Mouse (Mus musculus): ENCODE measurements around the gene Gpr55. TPM values are rescaled to one million over a fixed set of nuclear protein-coding genes. Genes with fewer than 3 reads are reported as not detected.

The Gpr55 gene
- polyA plus RNA-seq, 1 experiment from 2014 or later, result not detected

DNA sequence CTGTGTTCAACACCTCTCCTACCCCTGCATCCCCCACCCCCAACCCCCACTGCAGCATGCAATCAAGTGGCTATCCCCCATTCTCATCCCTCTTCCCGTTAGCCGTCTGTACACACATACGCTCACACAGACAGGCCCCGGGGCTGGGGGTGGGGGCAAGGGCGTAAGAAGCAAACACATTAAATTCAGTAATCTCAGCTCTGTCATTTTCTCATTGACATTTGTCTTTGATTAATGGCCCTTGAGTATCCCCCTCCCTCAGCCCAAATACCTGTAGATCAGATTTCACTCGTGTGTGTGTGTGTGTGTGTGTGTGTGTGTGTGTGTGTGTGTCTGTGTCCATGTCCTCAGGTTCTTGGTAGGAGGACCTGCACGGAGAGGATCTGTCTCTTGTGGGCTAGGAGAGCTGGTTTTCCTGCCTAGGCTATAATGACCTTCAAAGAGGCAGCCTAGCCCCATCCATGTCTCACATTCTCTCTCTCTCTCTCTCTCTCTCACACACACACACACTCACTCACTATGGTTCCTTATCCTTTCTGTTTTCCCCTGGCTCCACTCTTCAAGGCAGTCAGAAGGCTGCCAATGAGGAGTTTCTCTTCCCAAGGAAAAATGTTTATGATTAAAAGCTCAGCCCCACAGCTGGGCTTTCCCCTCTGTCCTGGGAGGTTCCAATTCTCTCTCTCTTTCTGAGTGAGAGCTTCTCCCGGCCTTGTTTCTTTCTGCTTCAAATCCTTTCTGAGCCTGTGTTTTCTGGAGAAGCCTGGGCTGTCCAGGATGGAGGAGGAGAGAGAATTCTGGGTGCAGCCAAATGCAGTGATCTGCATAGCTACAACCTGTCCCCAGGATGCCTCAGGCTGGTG, 62.7 kb downstream of the Gpr55 start:
- no peak overlapping the region for H3K4me3 ChIP-seq (ENCODE audit: low read length)
- H3K4me2 ChIP-seq (replicated peaks; ENCODE audit: low read depth, low read length), result no peak overlapping the region
- 14% methylated on average over 8 of the region's 8 CpGs for WGBS
- no peaks in the 10 kb centered on the region for H3K9me3 ChIP-seq (ENCODE audit: control insufficient read depth, low read length)
- H3K9ac ChIP-seq (ENCODE audit: low read depth, low read length), result no peak overlapping the region
- H3K27ac ChIP-seq (ENCODE audit: low read depth, low read length), result peak overlapping the region; percentile 56; the same call in 1 of the 2 replicates
- H3K27me3 ChIP-seq (ENCODE audit: control insufficient read depth, insufficient read depth, low read length), result no peaks in the 10 kb centered on the region
- peaks cover 2% of the 10 kb centered on the region; the same call in 1 of the 2 replicates for H3K36me3 ChIP-seq (ENCODE audit: control insufficient read depth, insufficient read depth, low read length)
- peaks cover 67% of the 10 kb centered on the region for H3K4me1 ChIP-seq (ENCODE audit: control insufficient read depth, insufficient read depth, low read length)
- no peak for ATAC-seq (ENCODE audit: low FRiP score, low TSS enrichment)

GRCm38 (mm10) chr1:85896781-85897700, 63.8 kb downstream of the Gpr55 start:
- WGBS, result 59% methylated on average over 12 of the region's 12 CpGs
- H3K4me3 ChIP-seq (ENCODE audit: low read length), result no peak overlapping the region; the same call in 1 of the 2 replicates
- no peaks in the 10 kb centered on the region for H3K27me3 ChIP-seq (ENCODE audit: control insufficient read depth, insufficient read depth, low read length)
- peaks cover 64% of the 10 kb centered on the region for H3K4me1 ChIP-seq (ENCODE audit: control insufficient read depth, insufficient read depth, low read length)
- H3K27ac ChIP-seq (ENCODE audit: low read depth, low read length), result no peak overlapping the region
- H3K9me3 ChIP-seq (ENCODE audit: control insufficient read depth, low read length), result no peaks in the 10 kb centered on the region
- H3K4me2 ChIP-seq (replicated peaks; ENCODE audit: low read depth, low read length), result peak overlapping the region; percentile 79; the same call in 1 of the 2 replicates
- H3K36me3 ChIP-seq (ENCODE audit: control insufficient read depth, insufficient read depth, low read length), result no peaks in the 10 kb centered on the region; the same call in 1 of the 2 replicates
- no peak for ATAC-seq (ENCODE audit: low FRiP score, low TSS enrichment)
- no peak overlapping the region for H3K9ac ChIP-seq (ENCODE audit: low read depth, low read length)

DNA sequence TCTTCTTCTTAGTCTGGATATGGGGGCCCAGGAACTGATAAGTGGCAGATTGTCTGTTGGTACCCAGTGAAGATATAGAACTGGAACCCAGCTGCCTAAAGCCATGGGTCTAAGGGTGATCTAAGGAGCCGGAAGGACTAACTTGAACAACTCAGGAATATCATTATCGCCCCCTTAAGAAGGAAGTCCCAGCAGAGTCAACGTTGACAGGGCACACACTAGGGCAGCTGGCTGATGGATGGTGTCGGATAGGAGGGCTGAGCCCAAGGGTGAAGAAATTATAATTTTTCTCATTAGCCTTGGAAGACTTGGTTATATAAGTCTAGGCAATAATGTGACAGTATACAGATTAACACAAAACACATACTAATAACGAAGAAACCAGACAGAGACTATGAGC, 64.7 kb downstream of the Gpr55 start:
- Histone ChIP-seq H3K27me3 (ENCODE audit: control insufficient read depth, insufficient read depth, low read length) (no peaks in the 10 kb centered on the region), H3K9ac (ENCODE audit: low read depth, low read length) (peak overlapping the region; percentile 85; the same call in 1 of the 2 replicates), H3K27ac (ENCODE audit: low read depth, low read length) (no peak overlapping the region), H3K4me3 (ENCODE audit: low read length) (peak overlapping the region; percentile 68), H3K4me2 (replicated peaks; ENCODE audit: low read depth, low read length) (peak overlapping the region; percentile 79), H3K4me1 (ENCODE audit: control insufficient read depth, insufficient read depth, low read length) (peaks cover 55% of the 10 kb centered on the region), H3K36me3 (ENCODE audit: control insufficient read depth, insufficient read depth, low read length) (no peaks in the 10 kb centered on the region; the same call in 1 of the 2 replicates), H3K9me3 (ENCODE audit: control insufficient read depth, low read length) (no peaks in the 10 kb centered on the region)
- 77% methylated on average over 5 of the region's 5 CpGs for WGBS
- no peak for ATAC-seq (ENCODE audit: low FRiP score, low TSS enrichment)

DNA sequence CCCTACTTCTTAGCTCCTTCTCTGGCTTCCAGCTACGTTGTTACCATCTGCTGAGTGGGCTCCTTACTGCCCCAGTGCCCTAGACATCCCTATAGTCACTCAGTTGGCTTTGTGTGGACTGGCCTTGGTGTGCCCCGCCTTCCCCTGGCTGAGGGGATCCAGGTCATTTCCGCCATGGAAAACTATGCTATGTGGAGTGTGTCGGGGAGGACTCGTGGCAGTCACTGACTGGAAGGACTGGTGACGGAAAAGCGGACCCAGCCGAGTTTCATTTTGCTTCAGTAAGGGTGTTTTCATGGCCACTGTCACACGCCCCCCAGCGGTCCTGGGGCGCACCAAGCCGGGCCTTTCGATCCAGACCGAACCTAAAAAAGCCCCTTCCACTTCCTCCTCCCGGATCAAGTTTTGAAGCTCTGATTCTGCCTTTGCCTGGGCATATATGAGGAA, 65.4 kb downstream of the Gpr55 start:
- Histone ChIP-seq H3K4me1 (ENCODE audit: control insufficient read depth, insufficient read depth, low read length) (peaks cover 48% of the 10 kb centered on the region), H3K27ac (ENCODE audit: low read depth, low read length) (peak overlapping the region; percentile 87), H3K4me3 (ENCODE audit: low read length) (peak overlapping the region; percentile 68), H3K9me3 (ENCODE audit: control insufficient read depth, low read length) (no peaks in the 10 kb centered on the region), H3K27me3 (ENCODE audit: control insufficient read depth, insufficient read depth, low read length) (no peaks in the 10 kb centered on the region), H3K9ac (ENCODE audit: low read depth, low read length) (peak overlapping the region; percentile 85), H3K4me2 (replicated peaks; ENCODE audit: low read depth, low read length) (peak overlapping the region; percentile 79), H3K36me3 (ENCODE audit: control insufficient read depth, insufficient read depth, low read length) (no peaks in the 10 kb centered on the region; the same call in 1 of the 2 replicates)
- peak; percentile 79 for ATAC-seq (ENCODE audit: low FRiP score, low TSS enrichment)
- WGBS, result 0% methylated on average over 15 of the region's 15 CpGs

DNA sequence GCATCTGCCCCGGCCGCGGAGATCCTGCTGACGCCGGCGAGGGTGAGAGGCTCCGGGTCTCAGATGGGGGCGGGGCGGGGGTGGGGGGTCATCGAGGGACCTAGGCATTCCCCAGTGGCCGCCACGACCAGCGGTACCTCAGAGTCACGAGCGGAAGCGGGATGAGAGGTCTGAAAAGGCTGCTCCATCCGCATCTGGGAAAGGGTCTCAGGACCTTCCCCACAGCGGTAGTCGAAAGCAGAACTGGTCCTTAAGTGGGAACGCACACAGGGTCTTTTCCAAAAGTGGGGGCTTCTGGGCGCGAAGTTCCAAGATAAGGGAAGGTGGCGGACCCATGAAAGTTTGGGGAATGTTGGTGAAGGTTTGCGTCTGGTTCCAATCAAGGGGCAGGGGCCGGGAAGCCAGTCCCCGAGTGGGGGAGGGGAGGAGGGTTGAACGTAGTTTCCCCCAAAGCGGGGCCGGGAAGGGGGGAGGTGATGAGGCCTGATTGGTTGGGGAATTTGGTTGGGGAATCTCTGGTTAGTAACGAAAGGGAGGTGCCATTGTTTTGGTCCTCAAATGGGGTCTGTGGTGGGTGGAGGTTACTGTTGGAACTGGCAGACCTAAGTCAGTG, 66.0 kb downstream of the Gpr55 start:
- H3K9ac ChIP-seq (ENCODE audit: low read depth, low read length), result peak overlapping the region; percentile 85
- H3K4me1 ChIP-seq (ENCODE audit: control insufficient read depth, insufficient read depth, low read length), result peaks cover 43% of the 10 kb centered on the region
- peak; percentile 50 for ATAC-seq (ENCODE audit: low FRiP score, low TSS enrichment)
- 1% methylated on average over 30 of the region's 30 CpGs for WGBS
- H3K27me3 ChIP-seq (ENCODE audit: control insufficient read depth, insufficient read depth, low read length), result no peaks in the 10 kb centered on the region
- peak overlapping the region; percentile 87 for H3K27ac ChIP-seq (ENCODE audit: low read depth, low read length)
- H3K4me2 ChIP-seq (replicated peaks; ENCODE audit: low read depth, low read length), result peak overlapping the region; percentile 79
- H3K4me3 ChIP-seq (ENCODE audit: low read length), result peak overlapping the region; percentile 68
- no peaks in the 10 kb centered on the region; the same call in 1 of the 2 replicates for H3K36me3 ChIP-seq (ENCODE audit: control insufficient read depth, insufficient read depth, low read length)
- no peaks in the 10 kb centered on the region for H3K9me3 ChIP-seq (ENCODE audit: control insufficient read depth, low read length)

- Histone ChIP-seq H3K9me3 (ENCODE audit: control insufficient read depth, low read length) (no peaks in the 10 kb centered on the region), H3K4me2 (replicated peaks; ENCODE audit: low read depth, low read length) (peak within 1 kb of the TSS; percentile 79), H3K4me3 (ENCODE audit: low read length) (peak within 1 kb of the TSS; percentile 68), H3K27ac (ENCODE audit: low read depth, low read length) (peak within 1 kb of the TSS; percentile 87), H3K36me3 (ENCODE audit: control insufficient read depth, insufficient read depth, low read length) (no peaks in the 10 kb centered on the region; the same call in 1 of the 2 replicates), H3K4me1 (ENCODE audit: control insufficient read depth, insufficient read depth, low read length) (peaks cover 37% of the 10 kb centered on the region), H3K27me3 (ENCODE audit: control insufficient read depth, insufficient read depth, low read length) (no peaks in the 10 kb centered on the region), H3K9ac (ENCODE audit: low read depth, low read length) (peak within 1 kb of the TSS; percentile 85)
- ATAC-seq (ENCODE audit: low FRiP score, low TSS enrichment), result peak; percentile 84
- under 1% methylated on average over 35 of the region's 35 CpGs for WGBS
Observed at GRCm38 (mm10) chr1:85894231-85894747, 66.5 kb downstream of the Gpr55 start, which contains the start of gene Itm2c. Gene Itm2c, plus strand, starts transcription at chr1:85894281.

Other genes starting within 250 kb of the Gpr55 start
- 0.87 and 1.8 TPM in 2 replicates for gene A630001G21Rik, start 182.4 kb downstream of the Gpr55 start, polyA plus RNA-seq (2014; fragmentation: Nextera tagmentation; extraction: Ambion mirVana)
- 37.9 and 53.0 TPM in 2 replicates for gene Cab39, start 167.6 kb downstream of the Gpr55 start, polyA plus RNA-seq (2014; fragmentation: Nextera tagmentation; extraction: Ambion mirVana)
- 145 and 179 TPM in 2 replicates for gene Itm2c, start 66.7 kb downstream of the Gpr55 start, polyA plus RNA-seq (2014; fragmentation: Nextera tagmentation; extraction: Ambion mirVana)
- 0.85 and 1.7 TPM in 2 replicates for gene 4933407L21Rik, start 32.5 kb downstream of the Gpr55 start, polyA plus RNA-seq (2014; fragmentation: Nextera tagmentation; extraction: Ambion mirVana)
- gene Spata3, start 55.8 kb upstream of the Gpr55 start, polyA plus RNA-seq (2014; fragmentation: Nextera tagmentation; extraction: Ambion mirVana), result 0.34 TPM in 1 of 2 replicates, not detected in the other
- 0.81 and 1.7 TPM in 2 replicates for gene 2810459M11Rik, start 84.9 kb upstream of the Gpr55 start, polyA plus RNA-seq (2014; fragmentation: Nextera tagmentation; extraction: Ambion mirVana)
- gene Psmd1, start 103.4 kb upstream of the Gpr55 start, polyA plus RNA-seq (2014; fragmentation: Nextera tagmentation; extraction: Ambion mirVana), result 135 and 207 TPM in 2 replicates
- gene Htr2b, start 151.0 kb upstream of the Gpr55 start, polyA plus RNA-seq (2014; fragmentation: Nextera tagmentation; extraction: Ambion mirVana), result 1.2 and 1.3 TPM in 2 replicates
- gene Gm21972, start 172.6 kb upstream of the Gpr55 start, polyA plus RNA-seq (2014; fragmentation: Nextera tagmentation; extraction: Ambion mirVana), result 0.53 and 0.76 TPM in 2 replicates
- gene Armc9, start 193.8 kb upstream of the Gpr55 start, polyA plus RNA-seq (2014; fragmentation: Nextera tagmentation; extraction: Ambion mirVana), result 18.9 and 30.5 TPM in 2 replicates